Mouse (Mus musculus): ENCODE data around the gene Adamts3.

The Adamts3 gene

GRCm38 (mm10) chr5:89704264-89704663 lies 178.9 kb downstream of the Adamts3 start:
- DNase-seq, result peak in 1 of 2 experiments; percentile 5

GRCm38 (mm10) chr5:89701241-89702007 lies 181.7 kb downstream of the Adamts3 start:
- DNase-seq, result peak; percentile 55 to 64

GRCm38 (mm10) chr5:89687826-89688225 lies 195.3 kb downstream of the Adamts3 start:
- DNase-seq, result no peak

- peak; percentile 21 to 53 for DNase-seq
Measured at GRCm38 (mm10) chr5:89679871-89680536, 203.1 kb downstream of the Adamts3 start.

- DNase-seq, result no peak
Measured at GRCm38 (mm10) chr5:89678148-89678547, 205.0 kb downstream of the Adamts3 start.

GRCm38 (mm10) chr5:89674066-89674848 lies 208.9 kb downstream of the Adamts3 start:
- no peak for DNase-seq

- DNase-seq, result no peak
Measured at GRCm38 (mm10) chr5:89672950-89673349, 210.2 kb downstream of the Adamts3 start.

- DNase-seq, result no peak
Measured at GRCm38 (mm10) chr5:89654327-89654726, 228.8 kb downstream of the Adamts3 start.

- no peak for DNase-seq
Measured at GRCm38 (mm10) chr5:89653862-89654261, 229.3 kb downstream of the Adamts3 start.

GRCm38 (mm10) chr5:89646940-89647339 lies 236.2 kb downstream of the Adamts3 start:
- DNase-seq, result no peak

GRCm38 (mm10) chr5:89635434-89635833 lies 247.7 kb downstream of the Adamts3 start:
- no peak for DNase-seq

GRCm38 (mm10) chr5:89631599-89631998 lies 251.5 kb downstream of the Adamts3 start:
- no peak for DNase-seq

Measured in cerebellum, postnatal 36 days (tissue).